Mouse (Mus musculus): ENCODE measurements around the gene Prkar1b. TPM values are rescaled to one million over a fixed set of nuclear protein-coding genes. Genes with fewer than 3 reads are reported as not detected.

Prkar1b gene
- total RNA-seq, 2 experiments from 2014 or later = 0.78 to 1.3 TPM

DNA sequence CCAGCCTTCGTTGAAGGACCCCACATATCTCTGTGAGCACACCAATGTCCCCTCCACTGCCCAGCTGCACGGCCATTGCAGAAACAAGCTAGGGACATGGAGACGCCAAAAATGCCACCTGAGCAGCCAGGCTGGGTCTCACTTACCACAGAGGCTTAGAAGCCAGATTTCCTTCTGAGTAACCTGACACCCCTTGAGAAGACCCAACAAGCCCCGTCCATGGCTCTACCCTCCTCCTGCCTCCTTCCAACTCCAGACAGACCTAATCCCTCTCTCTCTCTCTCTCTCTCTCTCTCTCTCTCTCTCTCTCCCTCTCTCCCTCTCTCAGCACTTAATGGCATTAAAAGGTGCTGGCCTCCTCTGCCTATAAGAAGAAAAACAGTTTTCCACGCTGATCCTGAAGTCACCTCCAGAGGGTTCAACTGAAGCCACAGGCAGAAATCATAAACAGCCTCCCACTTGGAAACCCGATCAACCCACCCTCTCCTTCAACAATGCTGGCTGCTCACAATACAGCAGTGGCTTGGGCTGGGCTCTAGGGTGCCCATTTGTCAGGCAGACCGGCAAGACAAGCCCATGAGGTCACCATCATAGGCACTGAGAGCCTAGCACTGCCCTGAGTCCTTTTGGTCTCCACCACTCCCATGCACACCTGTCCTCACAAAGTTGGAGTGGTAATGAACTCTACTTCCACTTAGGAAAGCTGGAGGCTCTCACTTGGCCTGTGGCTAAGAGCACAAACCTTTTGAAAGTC, 82.8 kb downstream of the Prkar1b start:
- no peak for DNase-seq (ENCODE audit: low spot score)

DNA sequence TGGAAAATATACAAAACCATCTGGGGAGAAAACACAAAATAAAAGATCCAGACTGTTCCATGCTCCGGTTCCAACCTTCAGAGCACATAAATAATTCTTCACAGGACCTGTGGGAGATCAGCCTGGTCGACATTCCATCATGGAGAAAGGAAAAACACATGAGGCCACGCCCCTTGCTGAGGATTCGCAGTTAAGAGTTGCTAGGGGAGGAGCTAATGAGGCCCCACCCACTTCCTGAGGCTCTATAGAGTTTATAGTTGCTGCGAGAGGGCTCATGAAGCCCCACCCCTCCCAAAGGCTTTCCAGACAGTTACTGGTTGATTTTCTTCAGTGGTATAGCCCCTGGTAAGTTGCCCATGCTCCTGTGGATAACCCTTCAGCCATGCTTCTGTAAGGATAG, 85.2 kb downstream of the Prkar1b start:
- DNase-seq (ENCODE audit: low spot score) = no peak

DNA sequence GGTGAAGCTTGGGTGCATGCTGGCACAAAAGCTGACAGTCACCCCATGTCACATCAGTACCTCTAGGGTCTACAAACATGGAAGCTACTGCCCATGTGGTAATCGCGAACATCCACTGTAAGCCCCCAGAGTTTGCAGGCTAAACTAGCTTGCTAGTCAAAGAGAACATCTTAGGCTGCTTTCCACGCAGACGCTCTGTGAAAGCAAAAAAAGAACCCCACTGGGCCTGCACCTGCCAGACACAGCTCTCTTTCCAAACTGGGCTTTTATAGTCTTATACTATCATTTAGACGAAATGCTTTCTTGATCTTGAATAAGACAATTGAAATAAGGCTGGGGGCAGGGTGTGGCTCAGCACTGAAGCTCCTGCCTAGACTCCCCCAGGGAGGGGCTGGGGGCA, 88.1 kb downstream of the Prkar1b start:
- DNase-seq (ENCODE audit: low spot score) = no peak

DNA sequence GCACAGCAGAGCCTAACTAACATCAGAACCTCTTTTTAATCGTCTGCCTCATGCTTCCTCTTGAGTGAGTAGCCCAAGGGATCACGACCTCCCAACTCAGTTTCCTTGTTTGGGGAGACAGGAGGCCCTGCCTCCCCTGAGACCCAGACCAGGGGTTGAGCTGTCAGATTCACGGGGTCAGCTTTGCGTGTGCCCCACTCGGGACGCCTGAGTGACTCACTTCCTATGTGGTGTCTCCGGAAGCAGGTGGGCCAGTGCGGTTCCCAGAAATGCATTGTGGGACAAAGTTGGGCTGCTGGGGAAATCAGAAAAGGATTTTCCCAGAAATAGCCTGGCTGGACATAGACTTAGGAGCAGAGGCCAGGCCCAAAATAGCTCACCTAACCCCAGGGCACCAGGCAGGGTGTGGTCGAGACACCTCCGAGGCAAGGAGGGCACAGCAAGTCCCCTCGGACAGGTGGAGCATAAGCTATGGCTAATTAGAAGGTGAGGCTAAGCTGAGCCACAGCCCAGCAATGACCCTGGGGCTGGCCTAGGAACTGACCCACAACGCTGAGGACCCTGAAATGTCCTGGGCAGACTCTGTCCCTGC, 89.2 kb downstream of the Prkar1b start:
- DNase-seq (ENCODE audit: low spot score) = peak; percentile 31

DNA sequence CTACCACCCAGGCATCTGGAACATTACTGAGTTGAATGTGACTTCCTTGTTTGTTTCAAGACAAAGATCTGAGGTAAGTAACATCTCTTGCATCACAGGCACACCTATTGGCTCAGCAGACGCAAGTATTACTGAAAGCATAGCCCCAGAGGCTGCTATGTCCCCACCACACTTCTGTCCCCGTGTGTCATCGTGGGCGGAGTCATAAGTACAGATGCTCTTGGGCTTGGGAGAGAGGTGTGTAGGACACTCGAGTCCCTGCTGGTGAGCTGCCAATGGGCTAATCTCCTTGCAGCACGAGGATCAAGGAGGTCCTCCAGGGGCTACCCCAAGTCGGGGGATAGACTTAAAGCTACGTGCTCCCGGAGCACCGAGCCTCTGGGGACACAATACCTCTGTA, 96.6 kb downstream of the Prkar1b start:
- DNase-seq (ENCODE audit: low spot score) = no peak

DNA sequence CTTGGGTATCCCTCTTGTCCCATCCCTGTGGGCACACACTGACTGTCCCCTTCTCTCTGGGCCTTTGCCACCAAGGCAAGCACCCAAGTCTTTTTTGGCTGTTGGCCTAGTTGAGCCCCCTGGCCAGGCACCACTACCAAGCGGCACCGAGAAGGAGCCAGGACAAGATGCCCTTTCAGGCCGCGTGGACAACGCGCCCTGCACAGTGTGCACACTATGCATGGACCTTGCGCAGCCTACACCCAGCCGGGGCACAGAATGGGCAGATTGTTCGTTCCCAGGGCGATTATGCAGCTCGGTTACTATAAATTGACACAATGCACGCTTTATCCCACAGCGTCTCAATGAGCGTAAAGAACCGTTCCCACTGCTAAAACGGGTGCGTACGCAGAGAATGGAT, 98.5 kb downstream of the Prkar1b start:
- no peak for DNase-seq (ENCODE audit: low spot score)

DNA sequence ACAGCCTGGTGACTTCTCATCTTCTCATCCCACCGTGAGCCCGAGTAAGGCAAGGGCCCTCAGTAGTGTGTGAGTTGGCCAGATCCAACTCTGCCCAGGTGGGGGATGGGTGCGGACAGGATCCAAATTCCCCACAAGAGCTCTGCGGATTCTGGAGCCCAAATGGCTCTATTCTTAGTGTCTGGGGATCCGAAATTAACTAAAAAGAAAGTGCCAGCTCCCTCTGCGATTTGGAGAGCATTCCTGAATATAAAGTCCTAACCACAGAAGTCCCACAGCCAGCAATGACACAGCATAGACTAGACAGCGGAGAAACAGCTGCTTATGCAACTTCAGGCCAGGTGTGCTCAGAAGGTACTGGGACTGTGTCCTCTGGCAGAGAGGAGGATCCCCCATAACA, 100.4 kb downstream of the Prkar1b start:
- DNase-seq (ENCODE audit: low spot score) = no peak

DNA sequence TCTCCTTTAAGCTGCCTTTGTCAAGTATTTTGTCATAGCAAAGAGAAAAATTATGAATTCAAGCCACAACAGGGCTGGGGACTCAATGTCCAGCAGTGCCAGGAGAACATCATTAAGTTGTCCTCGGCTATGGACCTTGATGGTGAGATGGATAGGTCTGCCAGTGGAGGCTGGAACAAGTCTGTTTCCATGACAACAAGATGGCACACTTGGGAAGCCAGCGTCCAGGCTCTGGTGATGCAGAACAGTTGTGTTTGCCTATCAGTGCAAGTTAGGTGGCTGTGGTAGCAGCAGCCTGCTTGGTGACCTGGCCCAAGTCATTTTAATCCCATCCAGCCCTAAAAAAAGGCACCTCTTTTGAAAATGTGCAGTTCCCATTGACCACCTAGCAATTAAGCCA, 102.6 kb downstream of the Prkar1b start:
- no peak for DNase-seq (ENCODE audit: low spot score)

DNA sequence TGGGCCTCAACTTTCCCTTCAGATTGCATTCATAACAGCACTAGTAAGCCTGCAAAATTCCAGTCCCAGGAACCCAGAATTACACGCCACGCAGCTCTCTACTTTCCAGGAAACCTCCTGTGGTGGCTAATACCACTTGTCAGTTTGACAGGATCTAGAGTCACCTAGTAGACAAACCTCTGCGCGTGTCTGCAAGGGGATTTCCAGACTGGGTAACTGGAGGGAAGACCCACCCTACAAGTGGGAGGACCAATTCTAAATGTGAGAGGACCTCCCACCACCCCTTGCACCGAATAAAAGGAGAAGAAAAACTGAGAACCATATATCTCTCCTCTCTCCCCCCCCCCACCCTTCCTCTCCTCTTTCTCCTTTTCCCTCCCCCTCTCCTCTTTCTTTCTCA, 103.2 kb downstream of the Prkar1b start:
- no peak for DNase-seq (ENCODE audit: low spot score)

DNA sequence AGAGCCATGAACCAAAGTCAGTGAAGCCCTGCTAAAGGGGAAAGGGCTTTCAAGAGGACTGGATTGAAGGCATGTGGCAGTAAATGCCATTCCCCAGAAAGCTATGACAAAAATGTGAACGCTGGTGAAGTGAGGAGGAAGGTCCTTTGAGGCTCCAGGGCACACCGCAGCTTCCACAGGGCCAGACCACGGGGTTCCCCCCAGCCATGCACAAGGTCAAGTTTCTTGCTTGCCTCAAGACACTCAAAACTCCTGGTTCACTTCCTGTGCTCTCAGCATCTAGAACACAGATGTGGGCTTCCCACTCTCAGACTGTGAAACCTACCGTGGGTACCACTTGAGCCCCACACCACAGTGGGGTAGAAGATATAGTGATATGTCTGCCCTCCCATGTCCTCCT, 106.3 kb downstream of the Prkar1b start:
- no peak for DNase-seq (ENCODE audit: low spot score)

DNA sequence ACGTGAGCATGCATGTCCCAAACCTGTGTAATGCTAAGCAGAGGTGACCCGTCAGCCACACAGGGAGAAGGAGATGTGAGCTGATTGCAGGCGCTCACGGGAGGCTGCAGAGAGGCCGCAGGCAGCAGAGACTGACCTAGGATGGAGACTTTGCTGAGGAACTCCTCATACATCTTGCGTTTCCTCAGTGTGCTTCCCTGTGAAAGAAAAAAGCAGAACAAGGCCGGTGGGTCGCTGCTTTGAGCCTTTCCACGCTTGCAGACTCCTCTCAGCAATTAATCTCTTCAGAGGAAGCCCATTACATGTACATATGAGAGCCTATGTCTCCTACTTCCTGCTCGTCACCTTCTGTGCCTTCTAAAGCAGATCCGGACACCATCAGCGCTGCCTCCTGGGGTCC, 107.5 kb downstream of the Prkar1b start:
- DNase-seq (ENCODE audit: low spot score) = no peak

DNA sequence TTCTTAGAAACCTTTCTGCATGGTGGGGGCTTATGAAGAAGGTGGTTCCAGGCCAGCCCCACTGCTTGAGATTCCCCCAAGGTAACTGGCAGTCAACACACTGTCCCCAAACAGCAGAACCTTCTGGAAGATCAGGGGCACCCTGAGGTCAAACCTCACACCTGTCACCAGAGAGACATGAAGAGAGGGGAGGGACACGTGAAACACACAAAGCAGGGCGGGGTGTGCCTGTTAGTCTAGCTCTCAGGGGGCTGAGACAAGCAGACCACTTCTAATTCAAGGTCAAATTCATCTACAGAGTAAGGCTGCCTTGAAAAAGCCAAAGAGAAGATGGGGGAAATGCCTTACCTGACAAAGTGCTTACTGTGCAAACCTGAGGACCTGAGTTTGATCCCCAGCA, 114.6 kb downstream of the Prkar1b start:
- DNase-seq (ENCODE audit: low spot score) = no peak

DNA sequence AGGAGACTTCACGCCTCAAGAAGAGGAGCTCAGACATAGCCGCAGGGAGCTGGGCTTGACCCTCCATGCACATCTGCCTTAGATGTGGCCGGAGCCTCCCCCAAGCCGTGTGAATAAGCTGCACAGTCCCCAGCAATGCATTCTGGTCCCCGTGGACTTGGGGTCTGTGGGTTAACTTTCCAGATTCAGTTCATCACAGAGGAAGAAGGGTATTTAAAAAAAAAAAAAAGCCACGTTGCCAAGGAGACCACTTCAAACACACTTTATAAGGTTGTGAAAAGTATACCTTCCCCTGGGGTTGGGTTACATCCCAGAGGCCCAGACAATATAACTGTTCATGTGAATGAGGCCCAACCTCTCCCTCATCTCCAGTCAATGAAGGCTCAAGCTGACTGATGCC, 115.1 kb downstream of the Prkar1b start:
- DNase-seq (ENCODE audit: low spot score) = no peak

DNA sequence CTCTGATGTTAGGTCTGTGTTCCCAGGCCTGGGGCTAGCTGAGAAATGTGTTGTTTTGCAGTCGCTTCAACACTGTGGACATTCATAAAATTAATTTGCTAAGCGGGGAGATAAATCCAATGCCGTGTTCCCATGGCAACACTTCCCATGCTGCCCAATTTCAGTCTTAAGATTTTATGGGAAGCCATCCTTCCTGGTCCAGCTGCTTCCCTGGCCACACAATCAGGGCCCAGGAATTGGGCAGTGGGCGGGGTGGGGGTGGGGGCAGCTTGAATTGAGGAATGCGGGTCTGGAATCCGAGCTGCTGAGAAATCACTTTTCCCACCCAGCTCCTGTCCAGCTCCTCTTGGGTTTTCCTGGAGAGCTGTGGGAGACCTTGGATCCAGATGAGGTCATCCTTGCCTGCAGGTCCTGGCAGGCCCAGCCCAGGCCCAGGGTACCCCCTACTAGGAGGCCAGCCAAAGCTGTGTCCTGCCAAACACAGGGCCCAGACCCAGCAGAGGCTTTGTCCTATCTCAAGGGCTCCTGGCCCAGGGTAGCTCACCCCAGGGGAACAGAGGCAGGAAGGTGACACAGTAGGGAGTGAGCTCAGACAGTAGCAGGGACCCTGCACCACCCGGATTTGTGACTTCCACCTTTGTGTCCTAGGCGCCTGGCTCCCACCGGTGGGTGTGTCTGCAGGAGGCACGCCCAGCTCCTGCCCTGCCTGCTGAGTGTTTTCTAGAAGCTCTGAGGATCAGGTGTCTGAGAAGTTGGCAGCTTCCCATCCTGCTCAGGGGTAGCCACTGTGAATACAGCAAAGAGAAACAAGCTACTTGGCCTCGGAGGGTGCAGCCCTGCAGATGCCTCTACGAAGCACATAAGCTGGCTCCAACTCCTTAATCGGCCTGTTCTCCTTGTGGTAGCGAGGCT, 116.1 kb downstream of the Prkar1b start:
- DNase-seq (ENCODE audit: low spot score) = peak; percentile 71

DNA sequence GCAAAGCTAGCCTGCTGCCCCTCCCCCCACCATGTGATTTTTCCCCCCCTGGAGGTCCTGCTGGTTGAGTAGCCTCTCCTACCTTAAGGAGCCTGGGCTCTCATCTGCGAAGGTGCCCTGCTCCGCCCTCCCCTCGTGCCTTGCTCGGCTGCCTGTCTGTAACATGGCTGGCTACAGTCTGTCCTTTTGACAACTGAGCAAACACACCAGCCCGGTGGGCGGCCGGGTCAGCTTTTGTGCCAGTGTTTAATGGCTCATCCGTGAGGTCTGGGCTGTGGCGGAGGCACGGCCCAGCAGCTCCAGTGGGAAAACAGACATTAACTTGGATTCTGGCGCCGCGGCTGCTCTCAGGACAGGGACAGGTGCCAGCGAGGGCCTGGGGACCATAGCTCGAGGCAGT, 122.2 kb downstream of the Prkar1b start:
- DNase-seq (ENCODE audit: low spot score) = no peak

DNA sequence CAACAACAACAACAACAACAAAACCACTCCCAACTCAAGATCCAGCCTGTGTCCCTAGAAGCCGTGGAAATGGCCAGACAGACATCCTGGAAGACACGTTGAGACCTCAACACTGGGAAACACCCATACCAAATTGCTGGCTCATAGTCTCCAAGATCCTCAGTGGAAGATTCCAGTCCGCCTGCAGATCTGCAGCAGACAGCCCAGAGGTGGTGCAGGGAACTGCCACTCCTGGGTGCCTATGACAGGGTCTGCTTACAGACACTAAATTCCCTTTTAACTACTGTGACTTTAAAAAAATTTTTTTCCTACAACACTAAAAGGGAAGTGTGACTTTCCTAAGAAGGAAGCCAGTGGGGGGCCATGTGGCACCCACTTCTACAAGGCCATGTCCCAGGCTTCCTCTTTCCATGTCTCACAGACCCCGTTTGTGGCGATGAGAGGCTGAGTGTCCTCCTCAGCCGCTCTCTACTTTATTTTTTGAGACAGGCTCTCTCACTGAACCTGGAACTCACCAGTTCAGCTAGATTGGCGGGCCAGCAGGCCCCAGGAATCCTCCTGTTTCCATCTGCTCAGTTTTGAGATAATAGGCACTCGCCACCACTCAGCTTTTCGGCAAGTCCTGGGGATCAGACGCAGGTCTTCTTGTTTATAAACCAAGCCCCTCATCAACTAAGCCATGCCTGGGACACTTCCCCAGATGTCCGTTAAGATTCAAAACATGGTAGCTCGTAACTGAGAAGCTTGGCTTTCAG, 125.3 kb downstream of the Prkar1b start:
- DNase-seq (ENCODE audit: low spot score) = no peak

DNA sequence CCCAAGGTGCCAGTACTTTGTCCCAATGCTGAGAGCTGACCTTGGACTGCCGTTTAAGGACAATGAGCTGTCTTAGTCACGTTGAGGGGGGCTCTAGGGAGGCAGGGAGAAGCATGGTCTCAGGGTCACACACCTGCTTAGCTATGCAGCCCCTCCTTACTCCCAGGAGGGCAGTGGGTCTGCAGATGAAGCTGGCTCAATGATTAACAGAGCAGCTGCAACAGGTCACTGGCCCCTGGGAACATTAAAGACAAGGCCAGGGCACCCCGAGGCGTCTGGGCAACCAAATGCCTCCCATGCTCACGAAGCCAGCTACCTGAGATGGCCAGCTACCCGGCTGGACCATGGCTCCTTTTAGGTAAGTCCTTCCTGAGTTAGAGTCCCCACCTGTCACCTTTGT, 129.2 kb downstream of the Prkar1b start:
- DNase-seq (ENCODE audit: low spot score) = no peak

DNA sequence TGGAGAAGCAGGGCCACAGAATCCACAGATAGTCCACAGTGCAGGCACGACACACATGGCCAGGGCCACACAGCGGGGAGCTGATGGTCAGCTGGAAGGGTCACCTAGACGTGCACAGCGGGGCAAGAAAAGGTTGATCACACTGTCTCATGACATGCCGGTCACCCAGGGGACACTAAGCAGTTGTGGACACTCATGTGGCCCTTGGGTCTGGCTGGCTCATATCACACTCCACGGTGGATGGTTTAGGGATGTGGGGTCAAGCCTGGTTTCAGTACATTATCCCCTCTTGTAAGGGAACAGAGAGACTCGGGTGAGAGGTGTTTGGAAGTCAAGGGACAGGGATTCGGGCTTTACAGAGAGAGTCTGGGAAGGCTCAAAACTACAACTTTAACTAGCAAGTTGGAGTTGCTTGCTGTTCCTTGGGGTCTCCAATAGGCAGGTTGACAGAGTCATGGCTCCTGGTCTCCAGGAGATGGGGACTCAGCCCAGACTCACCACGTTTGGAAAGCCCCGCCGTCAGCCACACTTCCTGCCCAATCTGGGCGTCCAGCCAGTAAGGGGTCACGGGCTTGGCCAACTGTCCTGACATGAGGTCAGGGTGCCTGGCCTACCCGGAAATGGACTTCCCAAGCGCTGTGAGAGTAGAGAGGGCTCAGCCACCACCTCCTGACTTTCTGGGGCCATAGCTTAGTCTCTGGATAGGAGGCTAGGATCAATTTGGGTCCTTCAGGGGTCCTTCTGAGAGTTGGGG, 132.3 kb downstream of the Prkar1b start:
- DNase-seq (ENCODE audit: low spot score) = peak; percentile 59

DNA sequence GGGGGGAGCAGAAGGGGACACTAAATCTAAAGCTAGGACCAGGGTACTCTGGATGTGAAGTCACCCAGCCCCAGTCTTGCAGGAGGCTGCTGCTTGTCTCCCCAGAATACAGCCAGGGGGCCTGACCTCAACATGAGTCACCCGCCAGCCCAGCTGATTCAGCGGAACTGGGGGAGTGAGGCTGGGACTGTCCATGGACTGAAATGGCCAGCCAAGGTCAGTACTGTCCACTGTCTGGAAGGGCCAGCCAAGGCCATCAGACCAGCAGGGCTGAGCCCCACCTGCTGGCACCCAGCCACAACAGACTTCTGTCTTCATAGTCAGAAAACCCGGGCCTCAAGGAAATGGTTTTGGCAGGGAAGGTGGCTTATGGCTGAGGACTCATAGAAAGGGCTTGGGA, 134.7 kb downstream of the Prkar1b start:
- peak; percentile 29 for DNase-seq (ENCODE audit: low spot score)

DNA sequence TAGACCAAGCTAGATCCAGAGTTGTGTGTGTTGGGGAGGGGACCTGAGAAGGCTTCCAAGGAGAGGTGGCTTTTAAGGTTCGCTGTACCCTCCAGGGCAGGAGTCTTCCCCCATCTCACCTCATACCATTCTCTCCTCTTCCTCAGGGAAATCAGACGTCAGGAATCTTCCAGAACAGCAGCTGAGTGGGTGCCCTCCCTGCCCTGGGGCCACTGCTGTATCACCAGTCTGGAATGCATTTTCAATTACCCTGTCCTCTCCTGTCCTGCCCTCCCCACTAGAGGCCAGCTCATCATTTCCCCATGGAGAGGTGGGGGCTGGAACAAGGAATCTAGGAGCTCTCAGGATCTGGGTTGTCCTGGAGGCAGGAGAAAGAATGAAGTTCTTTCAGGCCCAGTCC, 139.2 kb downstream of the Prkar1b start:
- no peak for DNase-seq (ENCODE audit: low spot score)
